Mouse (Mus musculus) midbrain, postnatal 0 days (tissue): ENCODE measurements at regions not wholly inside any gene's neighbourhood (a gene's known extent, or its start where the extent isn't known, plus 50 kb on each side); places are given as distances from the start of the nearest gene placed in this dataset.

ENCODE experiments used
- ATAC-seq: fragments of 200-750 bp; cut with Nextera tagmentation; 2 replicates; pipeline ENCODE4 v1.8.0; 2017; ENCODE audit warnings: moderate number of reproducible peaks, mild to moderate bottlenecking, moderate TSS enrichment, moderate library complexity; ENCODE audit not compliant: low FRiP score
- DNase-seq: peaks from one replicate; pipeline ENCODE4 v3.0.0-alpha.2; 2015; ENCODE audit warnings: low spot score
- H3K27ac ChIP-seq: fragments of 300-500 bp; sonication (generic); 2 replicates; pipeline ENCODE4 v1.5.1; 2014; ENCODE audit warnings: low read depth, mild to moderate bottlenecking, low read length, mixed read lengths
- H3K27me3 ChIP-seq: fragments of 300-500 bp; sonication (generic); 2 replicates; pipeline ENCODE4 v1.6.1; 2014; ENCODE audit warnings: low read length, control low read depth, mixed read lengths; ENCODE audit not compliant: insufficient read depth
- H3K36me3 ChIP-seq: fragments of 300-500 bp; sonication (generic); 2 replicates; pipeline ENCODE4 v1.6.1; 2014; ENCODE audit warnings: low read length, control low read depth, mixed read lengths; ENCODE audit not compliant: insufficient read depth
- H3K4me1 ChIP-seq: fragments of 300-500 bp; sonication (generic); 2 replicates; pipeline ENCODE4 v1.6.1; 2014; ENCODE audit warnings: mild to moderate bottlenecking, control low read depth, antibody characterized with exemption, low read length, mixed read lengths; ENCODE audit not compliant: insufficient read depth
- H3K4me2 ChIP-seq: fragments of 300-500 bp; sonication (generic); 2 replicates; pipeline ENCODE4 v1.6.1; 2014; ENCODE audit warnings: low read depth, mild to moderate bottlenecking, low read length, mixed read lengths; ENCODE audit not compliant: poor library complexity, severe bottlenecking
- H3K4me3 ChIP-seq: fragments of 300-500 bp; sonication (generic); 2 replicates; pipeline ENCODE4 v1.5.1; 2014; ENCODE audit warnings: low read depth, mild to moderate bottlenecking, low read length, moderate library complexity
- H3K9ac ChIP-seq: fragments of 300-500 bp; sonication (generic); replicated peaks from 2 replicates; pipeline ENCODE4 v1.6.1; 2014; ENCODE audit warnings: mild to moderate bottlenecking, low read length, moderate library complexity, mixed read lengths; ENCODE audit not compliant: poor library complexity, severe bottlenecking
- H3K9me3 ChIP-seq: fragments of 300-500 bp; sonication (generic); 2 replicates; pipeline ENCODE4 v1.6.1; 2016; ENCODE audit warnings: low read length, control low read depth
- CTCF ChIP-seq: IDR thresholded peaks from 2 replicates; pipeline ENCODE4 v1.5.1; 2016; ENCODE audit warnings: antibody characterized with exemption, mild to moderate bottlenecking
- WGBS: fragments of 180-500 bp; shearing (Covaris S2); extraction: QIAGEN DNeasy Blood & Tissue Kit; methylation state at CpG from one replicate; pipeline ENCODE4 v1.1.7; 2014; 5-methylcytosine and 5-hydroxymethylcytosine counted together

- 90% methylated on average over 6 of the region's 6 CpGs for WGBS
- no peak overlapping the region for H3K27ac ChIP-seq
- no peaks in the 10 kb centered on the region for H3K4me1 ChIP-seq
- no peak overlapping the region for H3K4me2 ChIP-seq
- H3K27me3 ChIP-seq: no peaks in the 10 kb centered on the region
- H3K9me3 ChIP-seq: no peaks in the 10 kb centered on the region
- no peaks in the 10 kb centered on the region for H3K36me3 ChIP-seq
- DNase-seq (no peak), ATAC-seq (no peak)
- H3K4me3 ChIP-seq: no peak overlapping the region
- no peak overlapping the region for H3K9ac ChIP-seq
- no peak for TF ChIP-seq CTCF
Observed at GRCm38 (mm10) chr2:75431981-75432380, 227.1 kb upstream of the Hnrnpa3 start.

GRCm38 (mm10) chr2:75434521-75434920, 224.5 kb upstream of the Hnrnpa3 start:
- TF ChIP-seq CTCF: no peak
- Histone ChIP-seq H3K36me3 (no peaks in the 10 kb centered on the region), H3K9me3 (no peaks in the 10 kb centered on the region), H3K27me3 (no peaks in the 10 kb centered on the region), H3K27ac (no peak overlapping the region), H3K9ac (no peak overlapping the region), H3K4me2 (no peak overlapping the region), H3K4me3 (no peak overlapping the region), H3K4me1 (no peaks in the 10 kb centered on the region)
- 91% methylated on average over 17 of the region's 17 CpGs for WGBS
- DNase-seq (no peak), ATAC-seq (no peak)

GRCm38 (mm10) chr2:75439522-75440230, 219.4 kb upstream of the Hnrnpa3 start:
- 85% methylated on average over 10 of the region's 10 CpGs for WGBS

DNA sequence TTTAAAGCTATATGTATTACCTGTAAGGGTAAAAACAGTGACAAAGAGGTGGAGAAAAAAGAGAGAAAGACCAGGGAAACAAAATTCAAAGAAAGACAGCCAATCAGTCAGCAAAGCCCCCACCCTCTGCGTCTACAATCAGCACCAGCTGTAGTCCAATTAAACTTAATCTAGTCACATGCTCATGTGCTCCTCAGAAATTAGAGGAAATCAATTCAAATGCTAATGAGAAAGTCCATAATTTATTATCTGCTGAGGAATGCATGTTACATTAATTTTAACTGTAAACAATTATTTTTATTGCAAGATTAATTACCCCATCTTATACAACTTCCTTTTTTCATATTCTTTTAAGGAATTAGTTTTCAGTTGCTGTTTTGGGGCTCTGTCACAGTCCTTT, 216.4 kb upstream of the Hnrnpa3 start:
- Histone ChIP-seq H3K4me1 (no peaks in the 10 kb centered on the region), H3K27me3 (no peaks in the 10 kb centered on the region), H3K9me3 (no peaks in the 10 kb centered on the region), H3K9ac (no peak overlapping the region), H3K27ac (no peak overlapping the region), H3K36me3 (no peaks in the 10 kb centered on the region), H3K4me2 (no peak overlapping the region), H3K4me3 (no peak overlapping the region)
- DNase-seq (no peak), ATAC-seq (no peak)
- WGBS: 38% methylated on average over 1 of the region's 1 CpGs
- TF ChIP-seq CTCF: no peak

More at GRCm38 (mm10) chr2:75439522-75440230, 219.4 kb upstream of the Hnrnpa3 start:
- no peak overlapping the region for H3K4me3 ChIP-seq
- H3K9me3 ChIP-seq: no peaks in the 10 kb centered on the region
- no peaks in the 10 kb centered on the region for H3K36me3 ChIP-seq
- H3K27me3 ChIP-seq: no peaks in the 10 kb centered on the region
- H3K9ac ChIP-seq: no peak overlapping the region
- no peaks in the 10 kb centered on the region for H3K4me1 ChIP-seq
- no peak overlapping the region for H3K27ac ChIP-seq
- no peak for TF ChIP-seq CTCF
- H3K4me2 ChIP-seq: no peak overlapping the region
- ATAC-seq: no peak
- no peak for DNase-seq

DNA sequence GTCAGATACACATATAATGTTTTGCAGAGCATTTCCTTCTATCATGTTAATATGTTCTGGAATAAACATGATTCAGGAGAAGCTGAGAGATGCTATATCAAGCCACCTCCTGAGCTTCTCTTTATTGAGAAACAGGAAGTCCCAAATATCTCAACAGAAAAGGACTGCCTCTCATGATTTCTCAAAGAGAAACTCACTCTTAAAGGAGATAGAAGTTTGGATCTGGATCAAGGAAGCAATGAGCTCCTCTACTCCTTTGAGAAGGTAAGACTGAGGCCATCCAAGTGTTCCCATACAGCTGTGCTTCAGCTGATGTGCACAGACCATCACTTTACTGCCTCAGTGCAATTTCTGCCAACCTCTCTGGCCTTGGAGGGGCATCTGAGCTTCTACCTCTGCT, 213.9 kb upstream of the Hnrnpa3 start:
- H3K4me3 ChIP-seq: no peak overlapping the region
- no peak for TF ChIP-seq CTCF
- no peak overlapping the region for H3K4me2 ChIP-seq
- no peak for DNase-seq
- no peak for ATAC-seq
- H3K27me3 ChIP-seq: no peaks in the 10 kb centered on the region
- no peak overlapping the region for H3K9ac ChIP-seq
- H3K9me3 ChIP-seq: no peaks in the 10 kb centered on the region
- H3K4me1 ChIP-seq: no peaks in the 10 kb centered on the region
- H3K27ac ChIP-seq: no peak overlapping the region
- H3K36me3 ChIP-seq: no peaks in the 10 kb centered on the region

DNA sequence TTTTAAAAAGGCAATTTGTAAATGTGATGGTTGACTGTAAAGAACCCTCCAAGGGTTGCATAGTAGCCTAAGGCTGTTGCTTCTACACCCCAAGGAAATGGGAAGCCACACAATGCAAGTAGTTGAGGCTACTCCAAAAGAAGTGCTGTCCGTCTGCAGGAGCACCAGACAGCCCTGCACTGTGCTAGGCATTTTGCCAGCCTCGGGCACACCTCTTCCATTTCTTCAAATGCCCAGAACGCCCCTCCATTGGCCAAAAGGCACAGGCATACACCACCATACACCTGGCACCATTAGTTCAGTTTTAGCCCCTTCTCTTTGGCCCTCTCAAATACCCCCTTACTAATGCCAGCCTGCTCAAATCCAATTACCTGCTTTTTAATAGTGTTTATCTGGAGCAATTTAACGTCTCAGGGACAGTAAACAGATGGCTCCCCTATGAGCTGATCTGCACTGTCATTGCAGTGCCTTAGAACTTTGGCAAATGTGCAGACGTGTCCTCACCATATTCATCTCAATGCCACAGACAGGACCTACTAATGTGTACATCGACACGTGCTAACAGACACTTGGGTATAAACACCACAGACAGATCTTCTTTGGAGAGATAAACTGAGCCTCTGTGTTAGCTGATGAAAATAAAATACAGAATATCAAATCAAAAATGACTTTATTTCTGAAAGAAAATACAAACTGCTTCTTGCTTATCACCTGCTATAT, 211.9 kb upstream of the Hnrnpa3 start:
- Histone ChIP-seq H3K4me1 (no peaks in the 10 kb centered on the region), H3K9ac (no peak overlapping the region), H3K27ac (no peak overlapping the region), H3K9me3 (no peaks in the 10 kb centered on the region), H3K27me3 (no peaks in the 10 kb centered on the region), H3K4me3 (no peak overlapping the region), H3K36me3 (no peaks in the 10 kb centered on the region), H3K4me2 (no peak overlapping the region)
- no peak for ATAC-seq
- WGBS: 74% methylated on average over 7 of the region's 7 CpGs
- DNase-seq: no peak
- no peak for TF ChIP-seq CTCF
